Mouse (Mus musculus): ENCODE results near the gene Opn4.

Opn4 gene

DNA sequence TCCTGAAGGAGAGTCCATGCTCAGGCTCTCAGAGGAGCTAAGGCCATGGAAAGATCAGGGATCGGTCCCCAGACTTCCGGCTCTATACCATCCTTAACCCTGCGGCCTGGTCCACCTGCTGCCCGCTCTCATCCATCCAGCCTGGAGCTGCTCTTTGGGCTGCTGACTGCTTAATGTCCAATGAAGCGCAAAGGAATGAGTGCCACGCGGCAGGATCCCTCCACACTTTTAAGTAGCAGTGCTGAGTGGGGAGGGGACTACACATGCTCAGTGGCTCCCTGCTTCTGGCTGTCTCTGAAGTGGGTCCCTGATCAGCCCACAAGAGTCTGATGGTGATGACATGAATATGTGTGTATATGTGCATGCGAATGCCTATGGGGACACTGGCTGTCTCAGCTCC, at the start of gene Opn4:
Gene Opn4, minus strand, starts transcription at position 202 of the 400 bp plus-strand sequence.
- CTCF ChIA-PET = no interaction called here

GRCm38 (mm10) chr14:34647870-34648475, 48.0 kb upstream of the Opn4 start:
- CTCF ChIA-PET = interaction anchor here (0.7 kb wide), 1 partner anchor 9 kb away, joined by 3 read pairs; no protein-coding TSS in a partner anchor

GRCm38 (mm10) chr14:34644140-34644539, 44.2 kb upstream of the Opn4 start:
- CTCF ChIA-PET = no interaction called here

GRCm38 (mm10) chr14:34635721-34636120, 35.8 kb upstream of the Opn4 start:
- CTCF ChIA-PET = no interaction called here

DNA sequence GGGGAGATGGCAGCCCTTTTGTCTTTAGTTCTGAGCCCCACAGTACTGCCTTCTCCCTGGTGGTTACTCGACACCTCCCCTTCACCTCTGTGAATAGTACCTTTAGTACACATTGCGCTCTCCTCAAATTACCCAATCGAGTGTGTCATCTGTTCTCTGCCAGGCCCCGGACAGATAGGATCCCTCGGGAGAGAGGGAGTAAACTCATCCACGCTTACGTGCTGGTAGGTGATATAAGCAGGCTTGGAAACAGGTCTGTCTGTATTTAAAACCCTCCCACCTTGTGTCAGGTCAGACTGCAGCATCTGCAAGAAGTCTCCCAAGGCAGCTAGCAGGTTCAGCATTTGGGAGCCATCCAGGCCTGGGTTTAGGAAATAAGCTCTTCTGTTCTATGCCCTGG, 35.2 kb upstream of the Opn4 start:
- CTCF ChIA-PET = no interaction called here

GRCm38 (mm10) chr14:34632722-34633448, 32.9 kb upstream of the Opn4 start:
- CTCF ChIA-PET = interaction anchor here (0.6 kb wide), 1 partner anchor 12 kb away, joined by 3 read pairs; no protein-coding TSS in a partner anchor

DNA sequence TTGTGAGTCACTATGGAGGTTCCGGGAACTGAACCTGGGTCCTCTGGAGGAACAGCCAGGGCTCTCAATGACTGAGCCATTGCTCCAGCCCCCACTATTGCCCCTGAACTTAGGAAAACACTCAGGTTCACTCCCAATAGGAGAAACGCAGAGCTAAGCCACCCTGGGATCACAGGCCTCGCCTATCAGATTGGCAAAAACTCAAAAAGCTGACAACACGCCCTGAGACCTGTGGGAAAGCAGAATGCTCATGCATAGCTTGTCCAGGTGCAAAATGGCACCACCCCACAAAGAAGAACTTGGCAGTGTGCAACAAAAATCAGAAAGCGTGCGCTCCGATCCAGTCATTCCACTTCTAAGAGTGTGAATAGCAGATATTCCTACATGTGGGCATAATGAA, 26.9 kb upstream of the Opn4 start:
- CTCF ChIA-PET = no interaction called here

DNA sequence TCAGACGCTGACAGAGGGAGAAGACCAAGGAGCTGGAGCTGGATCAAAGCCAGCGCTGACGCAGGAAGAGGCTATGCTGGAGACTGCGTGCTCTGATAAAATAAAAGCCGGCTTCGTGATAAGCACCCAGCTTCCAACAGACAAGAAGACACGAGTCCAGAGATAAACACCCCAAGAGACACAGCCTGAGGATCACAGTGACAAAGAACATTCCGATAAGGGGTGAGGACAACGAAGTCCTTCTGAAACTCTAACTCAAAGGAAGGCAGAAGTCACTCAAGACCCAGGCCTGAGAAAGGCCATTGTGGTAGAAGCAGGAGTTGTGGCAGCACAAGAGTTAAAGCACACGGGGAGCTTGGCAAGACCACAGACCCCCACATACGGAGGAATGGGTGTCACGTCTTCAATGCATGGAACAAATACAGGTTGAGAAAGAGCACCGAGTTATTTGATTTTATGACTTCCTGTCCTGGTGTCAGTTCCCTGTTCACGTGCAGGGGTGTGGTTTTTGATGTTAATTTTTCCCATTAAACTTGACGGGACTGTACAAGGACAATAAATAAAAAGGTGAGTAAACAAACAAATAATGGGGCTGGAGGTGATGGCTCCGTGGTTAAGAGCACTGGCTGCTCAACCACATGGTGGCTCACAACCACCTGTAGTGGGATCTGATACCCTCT, 23.7 kb upstream of the Opn4 start:
- CTCF ChIA-PET = no interaction called here

- CTCF ChIA-PET = no interaction called here
Measured at GRCm38 (mm10) chr14:34623074-34623473, 23.1 kb upstream of the Opn4 start.

- CTCF ChIA-PET = interaction anchor here (0.7 to 1.3 kb wide), 3 partner anchors 13 to 157 kb away, joined by 3 read pairs; no protein-coding TSS in a partner anchor
Measured at GRCm38 (mm10) chr14:34620611-34621376, 20.9 kb upstream of the Opn4 start.

- CTCF ChIA-PET = interaction anchor here (0.7 kb wide), 1 partner anchor 159 kb away, joined by 3 read pairs; no protein-coding TSS in a partner anchor
Measured at GRCm38 (mm10) chr14:34618808-34619207, 18.9 kb upstream of the Opn4 start.

DNA sequence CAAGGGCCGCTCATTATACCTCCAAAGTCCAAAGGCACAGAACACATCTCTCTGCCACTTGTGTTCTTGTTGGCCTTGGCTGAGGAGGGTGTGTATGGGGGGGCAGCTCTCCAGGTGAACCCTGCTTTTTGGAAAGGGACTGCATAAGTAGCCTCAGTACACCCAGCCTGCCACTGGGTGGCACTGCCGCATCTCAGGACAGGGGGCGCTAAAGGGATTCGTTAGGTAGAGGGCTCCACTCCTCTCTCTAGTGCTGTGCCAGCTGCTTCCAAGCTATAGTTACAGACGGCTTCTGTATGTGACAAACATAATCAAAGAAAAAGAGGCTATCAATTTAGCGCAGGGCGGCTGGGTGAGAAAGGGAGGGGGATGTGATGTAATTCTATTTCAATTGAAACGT, 16.9 kb upstream of the Opn4 start:
- CTCF ChIA-PET = interaction anchor here (0.7 to 1.3 kb wide), 3 partner anchors 13 to 161 kb away, joined by 4 to 7 read pairs (median 5); no protein-coding TSS in a partner anchor

DNA sequence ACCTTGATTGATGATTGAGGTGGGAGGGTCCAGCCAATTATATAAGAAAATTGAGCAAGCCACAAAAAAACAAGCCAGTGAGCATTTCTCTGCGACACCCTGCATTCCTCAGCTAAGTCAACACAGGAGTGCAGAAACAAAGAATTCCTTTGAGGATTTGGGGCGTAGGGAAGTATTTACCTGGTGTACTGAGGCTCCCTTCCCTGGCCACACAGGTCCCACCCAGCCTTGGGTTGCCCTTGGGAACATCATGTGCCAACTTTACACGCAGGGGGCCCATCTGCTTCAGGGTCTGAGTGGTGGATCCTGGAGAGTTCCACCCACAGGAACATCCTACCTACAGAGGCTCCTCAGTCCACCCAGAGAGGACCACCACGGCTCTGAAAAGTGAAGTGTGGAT, 15.7 kb upstream of the Opn4 start:
- CTCF ChIA-PET = no interaction called here

DNA sequence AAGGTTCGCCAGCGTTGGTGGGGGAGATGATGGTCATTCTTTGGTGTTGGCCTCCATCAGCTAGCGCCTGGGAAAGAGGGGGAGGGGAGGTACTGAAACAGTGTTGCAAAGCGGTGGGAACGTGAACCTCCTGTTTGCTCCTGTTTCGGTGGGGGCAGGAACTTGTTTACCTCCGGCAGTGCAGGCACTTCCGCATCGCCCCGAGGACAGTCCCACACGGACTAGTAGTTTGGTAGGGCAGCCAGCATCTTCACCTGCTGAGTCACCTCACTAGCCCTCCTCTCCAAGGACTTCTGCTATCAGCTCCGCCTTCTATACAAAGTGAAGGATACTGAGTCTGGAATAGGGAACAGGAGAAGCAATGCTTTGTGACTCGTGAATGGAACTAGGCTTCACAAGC, 15.1 kb upstream of the Opn4 start:
- CTCF ChIA-PET = no interaction called here

- CTCF ChIA-PET = no interaction called here
Measured at GRCm38 (mm10) chr14:34614551-34614950, 14.6 kb upstream of the Opn4 start.

DNA sequence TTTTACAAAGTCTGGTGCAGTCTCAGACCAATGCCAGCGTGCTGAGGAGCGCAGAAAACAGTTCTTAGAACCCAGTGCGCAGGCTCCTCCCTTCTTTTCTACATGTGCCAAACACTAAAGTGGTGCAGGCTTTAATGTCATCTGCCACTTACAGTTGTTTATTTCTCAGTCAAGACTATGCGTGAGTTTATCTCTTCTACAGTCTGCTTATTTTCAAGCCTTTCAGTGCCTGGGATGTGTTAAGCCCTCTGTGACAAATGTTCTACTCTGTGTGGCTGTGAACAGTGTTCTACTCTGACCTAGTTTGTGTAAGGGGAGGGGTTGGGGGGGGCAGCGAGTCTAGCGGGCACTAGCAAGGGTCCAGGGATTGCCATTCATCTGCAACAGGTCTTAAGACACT, 13.6 kb upstream of the Opn4 start:
- CTCF ChIA-PET = no interaction called here

DNA sequence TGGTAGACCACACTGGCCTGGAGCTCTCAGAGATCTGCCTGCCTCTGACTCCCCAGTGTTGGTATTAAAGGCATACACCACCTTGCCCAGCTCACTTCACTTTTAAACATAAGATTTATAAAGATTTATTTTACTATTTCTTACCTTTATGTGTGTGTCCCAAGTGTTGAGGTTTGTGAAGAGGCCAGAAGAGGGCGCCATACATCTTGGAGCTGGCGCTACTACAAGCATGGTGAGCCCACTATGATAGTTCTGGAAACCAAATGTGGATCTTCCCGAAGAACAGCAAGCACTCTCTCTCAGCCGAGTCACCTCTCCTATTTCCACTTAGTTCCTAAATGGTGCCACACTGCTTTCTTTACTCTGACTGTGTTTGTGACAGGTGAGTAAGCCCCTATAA, 12.3 kb upstream of the Opn4 start:
- CTCF ChIA-PET = interaction anchor here (0.6 kb wide), 1 partner anchor 41 kb away, joined by 4 read pairs; no protein-coding TSS in a partner anchor

DNA sequence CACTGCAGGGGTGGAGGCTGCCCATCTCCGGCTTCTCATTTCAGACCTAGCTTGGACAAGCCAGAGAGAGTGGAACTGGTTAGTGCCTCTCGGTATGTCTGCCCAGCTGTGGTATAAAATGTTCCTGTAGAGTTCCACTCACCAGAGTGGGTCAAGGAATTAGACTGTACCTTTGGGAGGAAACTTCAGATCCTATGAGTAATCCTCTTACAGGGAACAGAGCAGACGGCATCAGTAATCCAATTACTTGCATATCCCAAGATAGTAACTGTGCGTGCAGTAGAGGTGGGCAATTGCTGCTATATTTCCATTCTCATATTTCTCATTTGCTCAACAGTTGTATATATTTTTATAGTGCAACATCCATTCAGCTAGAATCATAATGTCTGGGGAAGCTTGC, 11.6 kb upstream of the Opn4 start:
- CTCF ChIA-PET = interaction anchor here (0.5 kb wide), 1 partner anchor 58 kb away, joined by 4 read pairs; no protein-coding TSS in a partner anchor

DNA sequence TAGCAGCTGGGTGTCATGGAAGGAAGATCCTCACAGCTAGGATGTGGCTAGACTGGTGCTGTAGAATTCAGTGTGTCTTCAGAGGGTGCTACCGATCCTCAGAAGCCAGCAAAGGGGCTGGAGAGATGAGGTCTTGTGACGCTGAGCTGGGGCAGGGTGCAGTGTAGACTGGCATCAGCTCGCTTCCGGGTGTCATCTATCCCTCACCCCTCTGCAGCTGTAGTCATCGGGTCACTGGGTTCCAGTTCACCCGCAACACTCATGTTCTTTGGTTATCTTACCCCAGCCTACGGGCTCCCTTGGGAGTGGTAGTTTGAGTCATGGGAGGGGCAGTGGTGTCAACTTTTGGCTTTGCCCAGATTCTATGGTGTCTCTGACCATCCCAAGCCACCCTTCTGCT, 2.0 kb upstream of the Opn4 start:
- CTCF ChIA-PET = no interaction called here

DNA sequence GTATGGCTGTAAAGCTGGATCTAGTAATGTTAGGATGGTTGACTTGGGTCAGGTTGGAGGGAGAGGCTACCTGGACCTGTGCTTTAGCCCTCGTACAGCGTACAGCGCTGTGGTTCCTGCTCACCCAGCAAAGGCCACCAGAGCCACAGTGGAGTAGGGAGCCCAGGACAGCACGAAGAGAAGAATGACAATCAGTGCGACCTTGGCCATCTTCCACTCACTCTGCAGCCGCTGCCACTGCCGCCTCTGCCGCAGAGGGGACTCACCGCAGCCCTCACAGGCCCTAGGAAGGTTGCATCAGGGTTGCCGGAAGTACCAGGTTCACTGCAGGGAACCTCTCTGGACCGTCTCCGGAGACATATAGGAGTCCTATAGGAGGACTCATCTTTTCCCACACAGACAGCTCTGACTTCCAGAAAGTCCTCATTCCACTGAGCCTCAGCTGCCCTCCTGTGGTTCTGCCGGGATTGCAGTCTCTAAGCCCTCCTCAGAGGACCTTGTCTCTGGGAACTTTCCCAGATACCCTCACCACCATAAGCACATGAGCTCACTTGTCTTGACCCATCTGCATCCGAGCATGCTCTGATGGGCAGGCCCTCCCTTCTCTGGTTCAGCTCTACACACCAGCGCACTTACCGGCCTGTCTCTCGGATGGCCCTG, 4.2 kb downstream of the Opn4 start:
- CTCF ChIA-PET = no interaction called here

- CTCF ChIA-PET = no interaction called here
Measured at GRCm38 (mm10) chr14:34591741-34592535, 8.0 kb downstream of the Opn4 start.

Measured in spleen, embryonic (tissue).